In genomic region chr4:121230943-121231614, GRCm38 (mm10) we compare ENCODE assay signal across 9 mouse cellular contexts. TPM values are rescaled to one million over a fixed set of nuclear protein-coding genes. Genes with fewer than 3 reads are reported as not detected.
DNase-seq lines count a peak whose midpoint lies in the region; ATAC-seq and TF ChIP-seq lines count a peak whose summit lies in the region.
"Had no signal": no experiment of that assay in that cellular context is flagged by ENCODE, and none has a peak within 500 bp of the region (broad histone marks: within the 10 kb centered on the region; RNA-seq: fewer than 3 reads in every experiment).

No protein-coding gene starts in this region.

- no peak for DNase-seq in lung, embryonic 14.5 days
- no peak for DNase-seq in lung, adult 2 months
- peak; percentile 21 for DNase-seq in embryonic facial prominence, embryonic 11.5 days (ENCODE audit: low spot score)
- DNase-seq in layer of hippocampus, adult 8-10 months (ENCODE audit: low spot score in 2 of 2) = no peak
- DNase-seq in kidney, adult 18-20 months = no peak
- DNase-seq in adrenal gland, adult 8-10 months = no peak

- no peaks in the 10 kb centered on the region for H3K27me3 ChIP-seq in lung, embryonic 14.5 days (ENCODE audit: insufficient read depth, low read length)
- no peaks in the 10 kb centered on the region for H3K27me3 ChIP-seq in embryonic facial prominence, embryonic 11.5 days (ENCODE audit: control insufficient read depth, insufficient read depth, low read length)
- H3K27me3 ChIP-seq in intestine, postnatal 0 days (replicated peaks; ENCODE audit: control insufficient read depth, insufficient read depth, low read length) = no peaks in the 10 kb centered on the region
- no peaks in the 10 kb centered on the region for H3K27me3 ChIP-seq in neural tube, embryonic 15.5 days (replicated peaks)

- no peaks in the 10 kb centered on the region for H3K9me3 ChIP-seq in lung, embryonic 14.5 days (ENCODE audit: low read depth, low read length)
- no peaks in the 10 kb centered on the region for H3K9me3 ChIP-seq in embryonic facial prominence, embryonic 11.5 days (replicated peaks; ENCODE audit: control insufficient read depth, low read length)
- H3K9me3 ChIP-seq in intestine, postnatal 0 days (ENCODE audit: control insufficient read depth) = no peaks in the 10 kb centered on the region
- H3K9me3 ChIP-seq in neural tube, embryonic 15.5 days (replicated peaks) = no peaks in the 10 kb centered on the region

- WGBS in lung, embryonic 14.5 days = 7% methylated on average over 16 of the region's 16 CpGs
- WGBS in lung, adult 2 months = 4% methylated on average over 16 of the region's 16 CpGs
- 3% methylated on average over 16 of the region's 16 CpGs for WGBS in embryonic facial prominence, embryonic 11.5 days
- 7% methylated on average over 16 of the region's 16 CpGs for WGBS in intestine, postnatal 0 days
- 2% methylated on average over 16 of the region's 16 CpGs for WGBS in neural tube, embryonic 15.5 days

- TF ChIP-seq CTCF in lung, embryonic 14.5 days (IDR thresholded peaks at IDR 0.05; ENCODE audit: low read depth) = no peak
- TF ChIP-seq CTCF in lung, adult 2 months (IDR thresholded peaks at IDR 0.05; ENCODE audit: insufficient read depth, low read length) = no peak
- no peak for TF ChIP-seq CTCF in intestine, postnatal 0 days (IDR thresholded peaks at IDR 0.05; ENCODE audit: low read depth)

- no peaks in the 10 kb centered on the region for H3K36me3 ChIP-seq in lung, embryonic 14.5 days (ENCODE audit: insufficient read depth)
- H3K36me3 ChIP-seq in embryonic facial prominence, embryonic 11.5 days (replicated peaks; ENCODE audit: control insufficient read depth, insufficient read depth, low read depth, low read length) = no peaks in the 10 kb centered on the region
- no peaks in the 10 kb centered on the region for H3K36me3 ChIP-seq in intestine, postnatal 0 days (ENCODE audit: control insufficient read depth, insufficient read depth)
- no peaks in the 10 kb centered on the region for H3K36me3 ChIP-seq in neural tube, embryonic 15.5 days

- H3K4me3 ChIP-seq in lung, embryonic 14.5 days (ENCODE audit: low read depth, low read length) = no peak overlapping the region
- no peak overlapping the region for H3K4me3 ChIP-seq in lung, adult 2 months (replicated peaks; ENCODE audit: extremely low read depth, low read depth, low read length)
- H3K4me3 ChIP-seq in embryonic facial prominence, embryonic 11.5 days (ENCODE audit: low read depth, low read length) = 0 out of 2 replicates have a peak overlapping the region, but pooled peaks have one; percentile 7
- H3K4me3 ChIP-seq in intestine, postnatal 0 days (ENCODE audit: low read depth, low read length) = no peak overlapping the region
- H3K4me3 ChIP-seq in neural tube, embryonic 15.5 days (replicated peaks) = peak overlapping the region; percentile 18; the same call in 1 of the 2 replicates

- no peak for TF ChIP-seq POLR2A in lung, adult 2 months (IDR thresholded peaks at IDR 0.05; ENCODE audit: borderline replicate concordance, extremely low read depth, low read depth, low read length)

- ATAC-seq in lung, embryonic 14.5 days (ENCODE audit: insufficient read depth) = no peak
- peak; percentile 27; the same call in 1 of the 2 replicates for ATAC-seq in embryonic facial prominence, embryonic 11.5 days (replicated peaks; ENCODE audit: insufficient number of reproducible peaks, low FRiP score, low TSS enrichment, low read depth)
- ATAC-seq in intestine, postnatal 0 days = no peak
- ATAC-seq in neural tube, embryonic 15.5 days (ENCODE audit: low FRiP score) = peak; percentile 43; the same call in 1 of the 2 replicates

- no peak overlapping the region for H3K9ac ChIP-seq in lung, embryonic 14.5 days
- 0 out of 2 replicates have a peak overlapping the region, but pooled peaks have one; percentile 10 for H3K9ac ChIP-seq in embryonic facial prominence, embryonic 11.5 days (replicated peaks; ENCODE audit: low read length)
- no peak overlapping the region for H3K9ac ChIP-seq in intestine, postnatal 0 days (ENCODE audit: low read depth, low read length)
- 0 out of 2 replicates have a peak overlapping the region, but pooled peaks have one; percentile 32 for H3K9ac ChIP-seq in neural tube, embryonic 15.5 days (replicated peaks)

- H3K27ac ChIP-seq in lung, embryonic 14.5 days (ENCODE audit: low read depth) = no peak overlapping the region
- no peak overlapping the region for H3K27ac ChIP-seq in embryonic facial prominence, embryonic 11.5 days (replicated peaks; ENCODE audit: low read depth, low read length)
- H3K27ac ChIP-seq in intestine, postnatal 0 days (ENCODE audit: low read depth, low read length) = no peak overlapping the region
- no peak overlapping the region for H3K27ac ChIP-seq in neural tube, embryonic 15.5 days (replicated peaks)
- H3K27ac ChIP-seq: macrophage had no signal

- no peaks in the 10 kb centered on the region for H3K4me1 ChIP-seq in lung, embryonic 14.5 days (ENCODE audit: insufficient read depth)
- no peaks in the 10 kb centered on the region for H3K4me1 ChIP-seq in lung, adult 2 months (ENCODE audit: control insufficient read depth, insufficient read depth, low read length)
- no peaks in the 10 kb centered on the region for H3K4me1 ChIP-seq in embryonic facial prominence, embryonic 11.5 days (ENCODE audit: control insufficient read depth, insufficient read depth, low read length)
- no peaks in the 10 kb centered on the region for H3K4me1 ChIP-seq in intestine, postnatal 0 days (replicated peaks; ENCODE audit: control insufficient read depth, insufficient read depth, low read length)
- peaks cover 13% of the 10 kb centered on the region for H3K4me1 ChIP-seq in neural tube, embryonic 15.5 days

- H3K4me2 ChIP-seq in lung, embryonic 14.5 days = 0 out of 2 replicates have a peak overlapping the region, but pooled peaks have one; percentile 12
- peak overlapping the region; percentile 26; the same call in 1 of the 2 replicates for H3K4me2 ChIP-seq in embryonic facial prominence, embryonic 11.5 days (ENCODE audit: low read depth, low read length)
- peak overlapping the region; percentile 17; the same call in 1 of the 2 replicates for H3K4me2 ChIP-seq in intestine, postnatal 0 days (replicated peaks; ENCODE audit: low read depth)
- peak overlapping the region; percentile 44 for H3K4me2 ChIP-seq in neural tube, embryonic 15.5 days

RNA-seq across cellular contexts. Expression of gene Rlf, which starts 16.2 kb away (rescaled TPM):
- polyA plus RNA-seq in lung, embryonic 14.5 days (2014; fragmentation: Nextera tagmentation; extraction: Ambion mirVana) = 23.2 and 24.6 TPM in 2 replicates
- 2.8 and 3.9 TPM in 2 replicates for polyA plus RNA-seq in lung, adult 2 months (2012; rRNA removed)
- 22.9 and 24.8 TPM in 2 replicates for polyA plus RNA-seq in embryonic facial prominence, embryonic 11.5 days (2014; fragmentation: Nextera tagmentation; extraction: Ambion mirVana)
- polyA plus RNA-seq in intestine, postnatal 0 days (2015; fragmentation: Nextera tagmentation; extraction: Ambion mirVana) = 4.5 and 5.7 TPM in 2 replicates
- 26.8 and 27.3 TPM in 2 replicates for polyA plus RNA-seq in neural tube, embryonic 15.5 days (2015; fragmentation: Nextera tagmentation; extraction: Ambion mirVana)
- total RNA-seq in layer of hippocampus, adult 8-10 months (2022) = 10 to 100 TPM; 29.5 to 33.3 (median 32.1) TPM
- total RNA-seq in adrenal gland, adult 8-10 months (2022) = 10 to 100 TPM; 13.5 to 21.6 (median 17.0) TPM

Comparison
In these comparisons a context has a peak if more than half of its experiments do, and no peak if none do; other contexts are left out.
1. ATAC-seq: peak in embryonic facial prominence, embryonic 11.5 days (single experiment) and neural tube, embryonic 15.5 days (single experiment); none in lung, embryonic 14.5 days (single experiment) and intestine, postnatal 0 days (single experiment).
2. H3K4me3 ChIP-seq: peak in embryonic facial prominence, embryonic 11.5 days (single experiment) and neural tube, embryonic 15.5 days (single experiment); none in lung, embryonic 14.5 days (single experiment), lung, adult 2 months (single experiment) and intestine, postnatal 0 days (single experiment).
3. H3K9ac ChIP-seq: peak in embryonic facial prominence, embryonic 11.5 days (single experiment) and neural tube, embryonic 15.5 days (single experiment); none in lung, embryonic 14.5 days (single experiment) and intestine, postnatal 0 days (single experiment).
4. Peak in every context shown above with its lines, with median percentiles within 50 percentile points of each other: H3K4me2 ChIP-seq.